Mouse (Mus musculus): ENCODE measurements at regions not wholly inside any gene's neighbourhood (a gene's known extent, or its start where the extent isn't known, plus 50 kb on each side); places are given as distances from the start of the nearest gene placed in this dataset.
"Not testable (repeated sequence)": the region's sequence is repeated elsewhere in the genome, so short reads cannot be mapped to it uniquely, and the experiment has no call there.

GRCm38 (mm10) chr4:67378632-67379031 is 551.2 kb downstream of the Tlr4 start:
- DNase-seq (ENCODE audit: low spot score) (no peak), ATAC-seq (replicated peaks; ENCODE audit: insufficient number of reproducible peaks, low FRiP score, low TSS enrichment, low read depth) (no peak)
- H3K27me3 ChIP-seq (ENCODE audit: control insufficient read depth, insufficient read depth, low read length), result no peaks in the 10 kb centered on the region
- no peak overlapping the region for H3K4me3 ChIP-seq (ENCODE audit: low read depth, low read length)
- H3K9ac ChIP-seq (replicated peaks; ENCODE audit: low read length), result no peak overlapping the region
- no peak overlapping the region for H3K27ac ChIP-seq (replicated peaks; ENCODE audit: low read depth, low read length)
- no peak overlapping the region for H3K4me2 ChIP-seq (ENCODE audit: low read depth, low read length)
- no peaks in the 10 kb centered on the region for H3K4me1 ChIP-seq (ENCODE audit: control insufficient read depth, insufficient read depth, low read length)
- no peaks in the 10 kb centered on the region for H3K36me3 ChIP-seq (replicated peaks; ENCODE audit: control insufficient read depth, insufficient read depth, low read depth, low read length)
- no peaks in the 10 kb centered on the region for H3K9me3 ChIP-seq (replicated peaks; ENCODE audit: control insufficient read depth, low read length)
- WGBS, result 91% methylated on average over 4 of the region's 4 CpGs

- DNase-seq (ENCODE audit: low spot score) (no peak), ATAC-seq (replicated peaks; ENCODE audit: insufficient number of reproducible peaks, low FRiP score, low TSS enrichment, low read depth) (no peak)
- no peaks in the 10 kb centered on the region for H3K36me3 ChIP-seq (replicated peaks; ENCODE audit: control insufficient read depth, insufficient read depth, low read depth, low read length)
- no peak overlapping the region for H3K4me2 ChIP-seq (ENCODE audit: low read depth, low read length)
- no peak overlapping the region for H3K4me3 ChIP-seq (ENCODE audit: low read depth, low read length)
- no peaks in the 10 kb centered on the region for H3K4me1 ChIP-seq (ENCODE audit: control insufficient read depth, insufficient read depth, low read length)
- no peaks in the 10 kb centered on the region for H3K9me3 ChIP-seq (replicated peaks; ENCODE audit: control insufficient read depth, low read length)
- 90% methylated on average over 2 of the region's 2 CpGs for WGBS
- H3K27me3 ChIP-seq (ENCODE audit: control insufficient read depth, insufficient read depth, low read length), result no peaks in the 10 kb centered on the region
- no peak overlapping the region for H3K27ac ChIP-seq (replicated peaks; ENCODE audit: low read depth, low read length)
- H3K9ac ChIP-seq (replicated peaks; ENCODE audit: low read length), result no peak overlapping the region
Observed at GRCm38 (mm10) chr4:67387834-67388233, 560.5 kb downstream of the Tlr4 start.

- Histone ChIP-seq H3K9me3 (replicated peaks; ENCODE audit: control insufficient read depth, low read length) (no peaks in the 10 kb centered on the region), H3K36me3 (replicated peaks; ENCODE audit: control insufficient read depth, insufficient read depth, low read depth, low read length) (no peaks in the 10 kb centered on the region), H3K4me1 (ENCODE audit: control insufficient read depth, insufficient read depth, low read length) (no peaks in the 10 kb centered on the region), H3K4me2 (ENCODE audit: low read depth, low read length) (no peak overlapping the region), H3K27ac (replicated peaks; ENCODE audit: low read depth, low read length) (no peak overlapping the region), H3K4me3 (ENCODE audit: low read depth, low read length) (no peak overlapping the region), H3K27me3 (ENCODE audit: control insufficient read depth, insufficient read depth, low read length) (no peaks in the 10 kb centered on the region), H3K9ac (replicated peaks; ENCODE audit: low read length) (no peak overlapping the region)
- WGBS, result 81% methylated on average over 4 of the region's 4 CpGs
- no peak for ATAC-seq (replicated peaks; ENCODE audit: insufficient number of reproducible peaks, low FRiP score, low TSS enrichment, low read depth)
- DNase-seq (ENCODE audit: low spot score), result no peak
Observed at GRCm38 (mm10) chr4:67402977-67403376, 575.6 kb downstream of the Tlr4 start.

GRCm38 (mm10) chr4:67424064-67424463 is 596.7 kb downstream of the Tlr4 start:
- Histone ChIP-seq H3K9ac (replicated peaks; ENCODE audit: low read length) (no peak overlapping the region), H3K4me2 (ENCODE audit: low read depth, low read length) (no peak overlapping the region), H3K36me3 (replicated peaks; ENCODE audit: control insufficient read depth, insufficient read depth, low read depth, low read length) (no peaks in the 10 kb centered on the region), H3K27ac (replicated peaks; ENCODE audit: low read depth, low read length) (no peak overlapping the region), H3K4me1 (ENCODE audit: control insufficient read depth, insufficient read depth, low read length) (no peaks in the 10 kb centered on the region), H3K9me3 (replicated peaks; ENCODE audit: control insufficient read depth, low read length) (no peaks in the 10 kb centered on the region), H3K27me3 (ENCODE audit: control insufficient read depth, insufficient read depth, low read length) (no peaks in the 10 kb centered on the region), H3K4me3 (ENCODE audit: low read depth, low read length) (no peak overlapping the region)
- DNase-seq (ENCODE audit: low spot score) (no peak), ATAC-seq (replicated peaks; ENCODE audit: insufficient number of reproducible peaks, low FRiP score, low TSS enrichment, low read depth) (no peak)
- WGBS, result 69% methylated on average over 1 of the region's 1 CpGs

- ATAC-seq (replicated peaks; ENCODE audit: insufficient number of reproducible peaks, low FRiP score, low TSS enrichment, low read depth) (no peak), DNase-seq (ENCODE audit: low spot score) (no peak)
- H3K4me3 ChIP-seq (ENCODE audit: low read depth, low read length), result no peak overlapping the region
Observed at GRCm38 (mm10) chr4:67425712-67426111, 598.3 kb downstream of the Tlr4 start.

GRCm38 (mm10) chr4:67447835-67448234 is 620.5 kb downstream of the Tlr4 start:
- no peak overlapping the region for H3K4me2 ChIP-seq (ENCODE audit: low read depth, low read length)
- no peaks in the 10 kb centered on the region for H3K27me3 ChIP-seq (ENCODE audit: control insufficient read depth, insufficient read depth, low read length)
- no peak for DNase-seq (ENCODE audit: low spot score)
- no peak overlapping the region for H3K4me3 ChIP-seq (ENCODE audit: low read depth, low read length)
- no peak for ATAC-seq (replicated peaks; ENCODE audit: insufficient number of reproducible peaks, low FRiP score, low TSS enrichment, low read depth)
- H3K36me3 ChIP-seq (replicated peaks; ENCODE audit: control insufficient read depth, insufficient read depth, low read depth, low read length), result no peaks in the 10 kb centered on the region
- H3K9ac ChIP-seq (replicated peaks; ENCODE audit: low read length), result no peak overlapping the region
- H3K4me1 ChIP-seq (ENCODE audit: control insufficient read depth, insufficient read depth, low read length), result no peaks in the 10 kb centered on the region
- 86% methylated on average over 3 of the region's 3 CpGs for WGBS
- no peak overlapping the region for H3K27ac ChIP-seq (replicated peaks; ENCODE audit: low read depth, low read length)
- H3K9me3 ChIP-seq (replicated peaks; ENCODE audit: control insufficient read depth, low read length), result no peaks in the 10 kb centered on the region

More at GRCm38 (mm10) chr4:67425712-67426111, 598.3 kb downstream of the Tlr4 start:
- Histone ChIP-seq H3K4me1 (ENCODE audit: control insufficient read depth, insufficient read depth, low read length) (no peaks in the 10 kb centered on the region), H3K27ac (replicated peaks; ENCODE audit: low read depth, low read length) (no peak overlapping the region), H3K27me3 (ENCODE audit: control insufficient read depth, insufficient read depth, low read length) (no peaks in the 10 kb centered on the region), H3K9ac (replicated peaks; ENCODE audit: low read length) (no peak overlapping the region), H3K9me3 (replicated peaks; ENCODE audit: control insufficient read depth, low read length) (no peaks in the 10 kb centered on the region), H3K4me2 (ENCODE audit: low read depth, low read length) (no peak overlapping the region), H3K36me3 (replicated peaks; ENCODE audit: control insufficient read depth, insufficient read depth, low read depth, low read length) (no peaks in the 10 kb centered on the region)
- 94% methylated on average over 6 of the region's 6 CpGs for WGBS

- not testable (repeated sequence) for H3K4me3 ChIP-seq (ENCODE audit: low read depth, low read length); H3K9me3 ChIP-seq (replicated peaks; ENCODE audit: control insufficient read depth, low read length); H3K27ac ChIP-seq (replicated peaks; ENCODE audit: low read depth, low read length); H3K9ac ChIP-seq (replicated peaks; ENCODE audit: low read length); H3K36me3 ChIP-seq (replicated peaks; ENCODE audit: control insufficient read depth, insufficient read depth, low read depth, low read length); DNase-seq (ENCODE audit: low spot score); H3K4me2 ChIP-seq (ENCODE audit: low read depth, low read length); H3K27me3 ChIP-seq (ENCODE audit: control insufficient read depth, insufficient read depth, low read length); H3K4me1 ChIP-seq (ENCODE audit: control insufficient read depth, insufficient read depth, low read length); ATAC-seq (replicated peaks; ENCODE audit: insufficient number of reproducible peaks, low FRiP score, low TSS enrichment, low read depth)
- 87% methylated on average over 2 of the region's 2 CpGs for WGBS
Observed at GRCm38 (mm10) chr4:67459871-67460270, 632.5 kb downstream of the Tlr4 start.

- DNase-seq (ENCODE audit: low spot score) (no peak), ATAC-seq (replicated peaks; ENCODE audit: insufficient number of reproducible peaks, low FRiP score, low TSS enrichment, low read depth) (no peak)
- Histone ChIP-seq H3K27me3 (ENCODE audit: control insufficient read depth, insufficient read depth, low read length) (no peaks in the 10 kb centered on the region), H3K36me3 (replicated peaks; ENCODE audit: control insufficient read depth, insufficient read depth, low read depth, low read length) (no peaks in the 10 kb centered on the region), H3K4me3 (ENCODE audit: low read depth, low read length) (no peak overlapping the region), H3K27ac (replicated peaks; ENCODE audit: low read depth, low read length) (no peak overlapping the region), H3K9me3 (replicated peaks; ENCODE audit: control insufficient read depth, low read length) (no peaks in the 10 kb centered on the region), H3K4me1 (ENCODE audit: control insufficient read depth, insufficient read depth, low read length) (no peaks in the 10 kb centered on the region), H3K4me2 (ENCODE audit: low read depth, low read length) (no peak overlapping the region), H3K9ac (replicated peaks; ENCODE audit: low read length) (no peak overlapping the region)
- WGBS, result 80% methylated on average over 1 of the region's 1 CpGs
Observed at GRCm38 (mm10) chr4:67473034-67473433, 645.6 kb downstream of the Tlr4 start.
